Mouse (Mus musculus) forebrain, embryonic 12.5 days (tissue): ENCODE results near the gene Isy1. TPM values are rescaled to one million over a fixed set of nuclear protein-coding genes. Genes with fewer than 3 reads are reported as not detected.

Experiments
- ATAC-seq: fragments of 200-750 bp; cut with Nextera tagmentation; 2 replicates; pipeline ENCODE4 v1.8.0; 2017; ENCODE audit warnings: moderate TSS enrichment; ENCODE audit not compliant: low FRiP score
- H3K27ac ChIP-seq: fragments of 300-500 bp; sonication (generic); 2 replicates; pipeline ENCODE4 v1.5.1; 2016; ENCODE audit warnings: mild to moderate bottlenecking
- H3K27me3 ChIP-seq: fragments of 300-500 bp; sonication (generic); 2 replicates; pipeline ENCODE4 v1.6.1; 2016; ENCODE audit warnings: mild to moderate bottlenecking
- H3K36me3 ChIP-seq: fragments of 300-500 bp; sonication (generic); replicated peaks from 2 replicates; pipeline ENCODE4 v1.6.1; 2016; ENCODE audit warnings: mild to moderate bottlenecking
- H3K4me1 ChIP-seq: fragments of 300-500 bp; sonication (generic); 2 replicates; pipeline ENCODE4 v1.6.1; 2016
- H3K4me2 ChIP-seq: fragments of 300-500 bp; sonication (generic); 2 replicates; pipeline ENCODE4 v1.6.1; 2016; ENCODE audit warnings: mild to moderate bottlenecking, moderate library complexity
- H3K4me3 ChIP-seq: fragments of 300-500 bp; sonication (generic); replicated peaks from 2 replicates; pipeline ENCODE4 v1.5.1; 2016; ENCODE audit warnings: mild to moderate bottlenecking
- H3K9ac ChIP-seq: fragments of 300-500 bp; sonication (generic); 2 replicates; pipeline ENCODE4 v1.6.1; 2016; ENCODE audit warnings: mild to moderate bottlenecking
- H3K9me3 ChIP-seq: fragments of 300-500 bp; sonication (generic); 2 replicates; pipeline ENCODE4 v1.6.1; 2016
- WGBS: fragments of 180-500 bp; shearing (Covaris S2); methylation state at CpG from one replicate; pipeline ENCODE4 v1.1.7; 2016; 5-methylcytosine and 5-hydroxymethylcytosine counted together
- polyA plus RNA-seq: library from polyadenylated mRNA; unstranded; fragments of >200 nt; fragmentation: Nextera tagmentation; extraction: Ambion mirVana; gene quantifications from 2 replicates; pipeline ENCODE4 v1.2.1, GENCODE M21; 2016

Gene Isy1
- polyA plus RNA-seq, 1 experiment from 2014 or later = 68.1 TPM

GRCm38 (mm10) chr6:87809651-87810161 lies 28.9 kb downstream of the Isy1 start:
- no peak overlapping the region for H3K27ac ChIP-seq
- WGBS = 90% methylated on average over 6 of the region's 6 CpGs
- H3K36me3 ChIP-seq = peaks cover 11% of the 10 kb centered on the region
- no peak overlapping the region for H3K4me2 ChIP-seq
- H3K4me1 ChIP-seq = peaks cover 19% of the 10 kb centered on the region
- H3K4me3 ChIP-seq = no peak overlapping the region
- H3K9ac ChIP-seq = no peak overlapping the region
- no peaks in the 10 kb centered on the region for H3K27me3 ChIP-seq
- H3K9me3 ChIP-seq = no peaks in the 10 kb centered on the region
- ATAC-seq = no peak

- 94% methylated on average over 2 of the region's 2 CpGs for whole genome bisulfite sequencing
Measured at GRCm38 (mm10) chr6:87809144-87809543, 29.5 kb downstream of the Isy1 start.

GRCm38 (mm10) chr6:87808521-87808920 lies 30.1 kb downstream of the Isy1 start:
- WGBS = 84% methylated on average over 3 of the region's 3 CpGs
- no peaks in the 10 kb centered on the region for H3K9me3 ChIP-seq
- no peak for ATAC-seq
- no peaks in the 10 kb centered on the region for H3K27me3 ChIP-seq
- H3K4me1 ChIP-seq = peaks cover 19% of the 10 kb centered on the region
- H3K27ac ChIP-seq = no peak overlapping the region
- no peak overlapping the region for H3K9ac ChIP-seq
- no peak overlapping the region for H3K4me2 ChIP-seq
- no peak overlapping the region for H3K4me3 ChIP-seq
- peaks cover 6% of the 10 kb centered on the region for H3K36me3 ChIP-seq

More at GRCm38 (mm10) chr6:87809144-87809543, 29.5 kb downstream of the Isy1 start:
- H3K27ac ChIP-seq = no peak overlapping the region
- no peaks in the 10 kb centered on the region for H3K9me3 ChIP-seq
- no peak for ATAC-seq
- no peak overlapping the region for H3K4me3 ChIP-seq
- no peak overlapping the region for H3K4me2 ChIP-seq
- peaks cover 11% of the 10 kb centered on the region for H3K36me3 ChIP-seq
- peaks cover 19% of the 10 kb centered on the region for H3K4me1 ChIP-seq
- H3K27me3 ChIP-seq = no peaks in the 10 kb centered on the region
- no peak overlapping the region for H3K9ac ChIP-seq

- no peak overlapping the region for H3K9ac ChIP-seq
- no peak for ATAC-seq
- peaks cover 19% of the 10 kb centered on the region for H3K4me1 ChIP-seq
- no peaks in the 10 kb centered on the region for H3K9me3 ChIP-seq
- H3K27ac ChIP-seq = no peak overlapping the region
- H3K36me3 ChIP-seq = no peaks in the 10 kb centered on the region
- 86% methylated on average over 4 of the region's 4 CpGs for WGBS
- H3K4me2 ChIP-seq = no peak overlapping the region
- no peaks in the 10 kb centered on the region for H3K27me3 ChIP-seq
- H3K4me3 ChIP-seq = no peak overlapping the region
Measured at GRCm38 (mm10) chr6:87807735-87808440, 30.7 kb downstream of the Isy1 start.

GRCm38 (mm10) chr6:87806857-87807256 lies 31.7 kb downstream of the Isy1 start:
- Histone ChIP-seq H3K4me3 (no peak overlapping the region), H3K9ac (no peak overlapping the region), H3K36me3 (no peaks in the 10 kb centered on the region), H3K4me1 (peaks cover 11% of the 10 kb centered on the region), H3K9me3 (no peaks in the 10 kb centered on the region), H3K4me2 (no peak overlapping the region), H3K27me3 (no peaks in the 10 kb centered on the region), H3K27ac (no peak overlapping the region)
- 57% methylated on average over 2 of the region's 2 CpGs for WGBS
- no peak for ATAC-seq

GRCm38 (mm10) chr6:87806028-87806427 lies 32.6 kb downstream of the Isy1 start:
- WGBS = 79% methylated on average over 2 of the region's 2 CpGs
- ATAC-seq = no peak

GRCm38 (mm10) chr6:87805448-87805847 lies 33.1 kb downstream of the Isy1 start:
- no peaks in the 10 kb centered on the region for H3K9me3 ChIP-seq
- WGBS = 94% methylated on average over 7 of the region's 7 CpGs
- no peaks in the 10 kb centered on the region for H3K36me3 ChIP-seq
- H3K27ac ChIP-seq = no peak overlapping the region
- no peaks in the 10 kb centered on the region for H3K27me3 ChIP-seq
- no peak overlapping the region for H3K4me2 ChIP-seq
- peaks cover 3% of the 10 kb centered on the region; the same call in 1 of the 2 replicates for H3K4me1 ChIP-seq
- ATAC-seq = no peak
- no peak overlapping the region for H3K4me3 ChIP-seq
- no peak overlapping the region for H3K9ac ChIP-seq

More at GRCm38 (mm10) chr6:87806028-87806427, 32.6 kb downstream of the Isy1 start:
- Histone ChIP-seq H3K4me2 (no peak overlapping the region), H3K27me3 (no peaks in the 10 kb centered on the region), H3K4me1 (peaks cover 9% of the 10 kb centered on the region), H3K4me3 (no peak overlapping the region), H3K9ac (no peak overlapping the region), H3K36me3 (no peaks in the 10 kb centered on the region), H3K9me3 (no peaks in the 10 kb centered on the region), H3K27ac (no peak overlapping the region)

GRCm38 (mm10) chr6:87804886-87805285 lies 33.7 kb downstream of the Isy1 start:
- Histone ChIP-seq H3K9ac (no peak overlapping the region), H3K27ac (no peak overlapping the region), H3K4me2 (no peak overlapping the region), H3K36me3 (no peaks in the 10 kb centered on the region), H3K4me1 (no peaks in the 10 kb centered on the region), H3K4me3 (no peak overlapping the region), H3K9me3 (no peaks in the 10 kb centered on the region), H3K27me3 (no peaks in the 10 kb centered on the region)
- no peak for ATAC-seq
- 83% methylated on average over 7 of the region's 7 CpGs for WGBS

GRCm38 (mm10) chr6:87804036-87804435 lies 34.6 kb downstream of the Isy1 start:
- Histone ChIP-seq H3K9ac (no peak overlapping the region), H3K4me3 (no peak overlapping the region), H3K9me3 (no peaks in the 10 kb centered on the region), H3K27me3 (no peaks in the 10 kb centered on the region), H3K27ac (no peak overlapping the region), H3K4me1 (no peaks in the 10 kb centered on the region), H3K36me3 (no peaks in the 10 kb centered on the region), H3K4me2 (no peak overlapping the region)
- 93% methylated on average over 1 of the region's 1 CpGs for WGBS
- ATAC-seq = no peak

- WGBS = 85% methylated on average over 7 of the region's 7 CpGs
- Histone ChIP-seq H3K4me2 (no peak overlapping the region), H3K9me3 (no peaks in the 10 kb centered on the region), H3K4me1 (no peaks in the 10 kb centered on the region), H3K27ac (no peak overlapping the region), H3K4me3 (no peak overlapping the region), H3K27me3 (no peaks in the 10 kb centered on the region), H3K36me3 (no peaks in the 10 kb centered on the region), H3K9ac (no peak overlapping the region)
- ATAC-seq = no peak
Measured at GRCm38 (mm10) chr6:87802462-87802861, 36.1 kb downstream of the Isy1 start.

GRCm38 (mm10) chr6:87799576-87799975 lies 39.0 kb downstream of the Isy1 start:
- WGBS = 86% methylated on average over 6 of the region's 6 CpGs

GRCm38 (mm10) chr6:87797321-87797720 lies 41.3 kb downstream of the Isy1 start:
- 51% methylated on average over 2 of the region's 2 CpGs for WGBS
- no peaks in the 10 kb centered on the region for H3K27me3 ChIP-seq
- H3K4me2 ChIP-seq = no peak overlapping the region
- no peak overlapping the region for H3K4me3 ChIP-seq
- no peak overlapping the region for H3K9ac ChIP-seq
- no peaks in the 10 kb centered on the region for H3K9me3 ChIP-seq
- H3K27ac ChIP-seq = no peak overlapping the region
- no peaks in the 10 kb centered on the region for H3K4me1 ChIP-seq
- H3K36me3 ChIP-seq = 0 out of 2 replicates have a peak, but pooled peaks cover 5% of the 10 kb centered on the region
- no peak for ATAC-seq

More at GRCm38 (mm10) chr6:87799576-87799975, 39.0 kb downstream of the Isy1 start:
- no peaks in the 10 kb centered on the region for H3K36me3 ChIP-seq
- no peaks in the 10 kb centered on the region for H3K4me1 ChIP-seq
- no peaks in the 10 kb centered on the region for H3K9me3 ChIP-seq
- ATAC-seq = no peak
- no peak overlapping the region for H3K9ac ChIP-seq
- H3K27me3 ChIP-seq = no peaks in the 10 kb centered on the region
- H3K4me2 ChIP-seq = no peak overlapping the region
- H3K4me3 ChIP-seq = no peak overlapping the region
- H3K27ac ChIP-seq = no peak overlapping the region
